Comparison of ENCODE assay signal across 7 mouse cellular contexts in genomic region chr2:181187121-181188000, GRCm38 (mm10). TPM values are rescaled to one million over a fixed set of nuclear protein-coding genes. Genes with fewer than 3 reads are reported as not detected.
DNase-seq lines count a peak whose midpoint lies in the region; ATAC-seq lines count a peak whose summit lies in the region.

Ppdpf (plus strand) TSS chr2:181187247.

- peak within 1 kb of the TSS; percentile 72 for H3K4me3 ChIP-seq in embryonic facial prominence, embryonic 11.5 days (ENCODE audit: low read depth, low read length)
- peak within 1 kb of the TSS; percentile 68 for H3K4me3 ChIP-seq in limb, embryonic 10.5 days
- H3K4me3 ChIP-seq in midbrain, embryonic 13.5 days (replicated peaks): peak within 1 kb of the TSS; percentile 65

- peak; percentile 94 for ATAC-seq in embryonic facial prominence, embryonic 11.5 days (replicated peaks; ENCODE audit: insufficient number of reproducible peaks, low FRiP score, low TSS enrichment, low read depth)
- ATAC-seq in granulocyte monocyte progenitor cell, adult 5-6 weeks (replicated peaks; ENCODE audit: poor library complexity, severe bottlenecking): peak; percentile 86
- peak; percentile 91 for ATAC-seq in midbrain, embryonic 13.5 days

- H3K27ac ChIP-seq in embryonic facial prominence, embryonic 11.5 days (replicated peaks; ENCODE audit: low read depth, low read length): peak within 1 kb of the TSS; percentile 93
- H3K27ac ChIP-seq in limb, embryonic 10.5 days: peak within 1 kb of the TSS; percentile 98
- H3K27ac ChIP-seq in midbrain, embryonic 13.5 days: peak within 1 kb of the TSS; percentile 98

- under 1% methylated on average over 59 of the region's 64 CpGs for WGBS in embryonic facial prominence, embryonic 11.5 days
- under 1% methylated on average over 64 of the region's 64 CpGs for WGBS in limb, embryonic 10.5 days
- under 1% methylated on average over 64 of the region's 64 CpGs for WGBS in midbrain, embryonic 13.5 days

- no peaks in the 10 kb centered on the region for H3K27me3 ChIP-seq in embryonic facial prominence, embryonic 11.5 days (ENCODE audit: control insufficient read depth, insufficient read depth, low read length)
- no peaks in the 10 kb centered on the region for H3K27me3 ChIP-seq in limb, embryonic 10.5 days (ENCODE audit: low read depth, poor library complexity, severe bottlenecking)
- peaks cover 6% of the 10 kb centered on the region; the same call in 1 of the 2 replicates for H3K27me3 ChIP-seq in midbrain, embryonic 13.5 days

- peak; percentile 95 for DNase-seq in adrenal gland, postnatal 14 days
- peak; percentile 93 for DNase-seq in embryonic facial prominence, embryonic 11.5 days (ENCODE audit: low spot score)
- peak; percentile 97 for DNase-seq in kidney, adult 11 months
- DNase-seq in limb, embryonic 10.5 days (ENCODE audit: low spot score): peak; percentile 90
- peak; percentile 94 for DNase-seq in spleen, adult 12 weeks (ENCODE audit: low spot score)

- H3K4me2 ChIP-seq in embryonic facial prominence, embryonic 11.5 days (ENCODE audit: low read depth, low read length): peak within 1 kb of the TSS; percentile 72
- peak within 1 kb of the TSS; percentile 71 for H3K4me2 ChIP-seq in midbrain, embryonic 13.5 days (replicated peaks)

- peaks cover 5% of the 10 kb centered on the region; the same call in 1 of the 2 replicates for H3K4me1 ChIP-seq in embryonic facial prominence, embryonic 11.5 days (ENCODE audit: control insufficient read depth, insufficient read depth, low read length)
- peaks cover 16% of the 10 kb centered on the region for H3K4me1 ChIP-seq in limb, embryonic 10.5 days
- peaks cover 12% of the 10 kb centered on the region for H3K4me1 ChIP-seq in midbrain, embryonic 13.5 days (replicated peaks)

- peak within 1 kb of the TSS; percentile 96 for H3K9ac ChIP-seq in embryonic facial prominence, embryonic 11.5 days (replicated peaks; ENCODE audit: low read length)
- peak within 1 kb of the TSS; percentile 97 for H3K9ac ChIP-seq in midbrain, embryonic 13.5 days (replicated peaks)

- no peaks in the 10 kb centered on the region for H3K36me3 ChIP-seq in embryonic facial prominence, embryonic 11.5 days (replicated peaks; ENCODE audit: control insufficient read depth, insufficient read depth, low read depth, low read length)
- H3K36me3 ChIP-seq in limb, embryonic 10.5 days: peaks cover 15% of the 10 kb centered on the region
- H3K36me3 ChIP-seq in midbrain, embryonic 13.5 days: peaks cover 11% of the 10 kb centered on the region

- H3K9me3 ChIP-seq in embryonic facial prominence, embryonic 11.5 days (replicated peaks; ENCODE audit: control insufficient read depth, low read length): no peaks in the 10 kb centered on the region
- H3K9me3 ChIP-seq in limb, embryonic 10.5 days (replicated peaks): no peaks in the 10 kb centered on the region
- H3K9me3 ChIP-seq in midbrain, embryonic 13.5 days: no peaks in the 10 kb centered on the region

RNA-seq across cellular contexts. Expression of gene Ppdpf, which starts in this region (rescaled TPM):
- total RNA-seq in adrenal gland, postnatal 14 days (2021): 95.5 and 98.6 TPM in 2 replicates
- 443 and 483 TPM in 2 replicates for polyA plus RNA-seq in embryonic facial prominence, embryonic 11.5 days (2014; fragmentation: Nextera tagmentation; extraction: Ambion mirVana)
- 82.3 and 90.4 TPM in 2 replicates for total RNA-seq in granulocyte monocyte progenitor cell, adult 5-6 weeks (2014; fragmentation: Nextera tagmentation)
- 70.3 and 77.7 TPM in 2 replicates for total RNA-seq in granulocyte monocyte progenitor cell, adult 5-6 weeks (2017)
- polyA plus RNA-seq in limb, embryonic 10.5 days (2016; fragmentation: Nextera tagmentation; extraction: Ambion mirVana): 394 and 428 TPM in 2 replicates
- 470 and 482 TPM in 2 replicates for polyA plus RNA-seq in midbrain, embryonic 13.5 days (2015; fragmentation: Nextera tagmentation; extraction: Ambion mirVana)

Comparison
In these comparisons a context has a peak if more than half of its experiments do, and no peak if none do; other contexts are left out.
1. Peak in every context shown above with its lines: DNase-seq, ATAC-seq, H3K4me3 ChIP-seq and H3K27ac ChIP-seq.